9 mouse cellular contexts compared by ENCODE assay signal in genomic region chr16:14906393-14907100, GRCm38 (mm10). TPM values are rescaled to one million over a fixed set of nuclear protein-coding genes. Genes with fewer than 3 reads are reported as not detected.
DNase-seq lines count a peak whose midpoint lies in the region; ATAC-seq lines count a peak whose summit lies in the region.
"Had no signal": no experiment of that assay in that cellular context is flagged by ENCODE, and none has a peak within 500 bp of the region (broad histone marks: within the 10 kb centered on the region; RNA-seq: fewer than 3 reads in every experiment).

Gene Efcab1 (plus strand): TSS chr16:14906606.

- ATAC-seq in frontal cortex, adult (ENCODE audit: low TSS enrichment): peak; percentile 78
- ATAC-seq in midbrain, embryonic 13.5 days: peak; percentile 100

- peaks cover 9% of the 10 kb centered on the region for H3K4me1 ChIP-seq in midbrain, embryonic 13.5 days (replicated peaks)

- peak within 1 kb of the TSS; percentile 74 for H3K27ac ChIP-seq in midbrain, embryonic 13.5 days

- H3K27me3 ChIP-seq in midbrain, embryonic 13.5 days: no peaks in the 10 kb centered on the region

- peak; percentile 8 for DNase-seq in Muller cell, postnatal 12 days (ENCODE audit: inconsistent ontology term)
- peak; percentile 17 for DNase-seq in adrenal gland, adult 8-10 months
- DNase-seq in left cerebral cortex, adult 11 months (ENCODE audit: low spot score): peak; percentile 24
- DNase-seq in testis, postnatal 10 days (ENCODE audit: low spot score): peak; percentile 41
- DNase-seq in thymus, postnatal 25 days: no peak

- H3K36me3 ChIP-seq in midbrain, embryonic 13.5 days: no peaks in the 10 kb centered on the region

- WGBS in midbrain, embryonic 13.5 days: 7% methylated on average over 15 of the region's 15 CpGs

- peak within 1 kb of the TSS; percentile 53 for H3K4me2 ChIP-seq in midbrain, embryonic 13.5 days (replicated peaks)

- H3K4me3 ChIP-seq in midbrain, embryonic 13.5 days (replicated peaks): peak within 1 kb of the TSS; percentile 41

- no peaks in the 10 kb centered on the region for H3K9me3 ChIP-seq in midbrain, embryonic 13.5 days

- peak within 1 kb of the TSS; percentile 32 for H3K9ac ChIP-seq in midbrain, embryonic 13.5 days (replicated peaks)

RNA-seq across cellular contexts. Expression of gene Efcab1, which starts in this region (rescaled TPM):
- 1 to 10 TPM; 2.3 to 4.9 (median 3.7) TPM for total RNA-seq in adrenal gland, adult 8-10 months (2022)
- polyA plus RNA-seq in midbrain, embryonic 13.5 days (2015; fragmentation: Nextera tagmentation; extraction: Ambion mirVana): 15.1 and 15.3 TPM in 2 replicates
- total RNA-seq: common myeloid progenitor, adult 5-6 weeks had no signal
- polyA plus RNA-seq: spleen, adult 2 months had no signal
